Comparison of ENCODE assay signal across 20 mouse cellular contexts in genomic region chr13:44363016-44363415, GRCm38 (mm10).
DNase-seq lines count a peak whose midpoint lies in the region; ATAC-seq and TF ChIP-seq lines count a peak whose summit lies in the region.
"Had no signal": no experiment of that assay in that cellular context is flagged by ENCODE, and none has a peak within 500 bp of the region (broad histone marks: within the 10 kb centered on the region; RNA-seq: fewer than 3 reads in every experiment).

No protein-coding gene starts in this region.

- no peaks in the 10 kb centered on the region for H3K36me3 ChIP-seq in forebrain, embryonic 10.5 days (replicated peaks)
- no peaks in the 10 kb centered on the region for H3K36me3 ChIP-seq in forebrain, embryonic 16.5 days (ENCODE audit: control insufficient read depth, insufficient read depth)
- H3K36me3 ChIP-seq in heart, embryonic 13.5 days = no peaks in the 10 kb centered on the region
- no peaks in the 10 kb centered on the region for H3K36me3 ChIP-seq in midbrain, embryonic 11.5 days (ENCODE audit: control insufficient read depth, insufficient read depth, low read length)
- no peaks in the 10 kb centered on the region for H3K36me3 ChIP-seq in midbrain, postnatal 0 days (ENCODE audit: insufficient read depth, low read length)
- H3K36me3 ChIP-seq: embryonic facial prominence, embryonic 15.5 days; hindbrain, embryonic 13.5 days; neural tube, embryonic 15.5 days had no signal

- peaks cover 36% of the 10 kb centered on the region for H3K27me3 ChIP-seq in forebrain, embryonic 10.5 days (ENCODE audit: poor library complexity, severe bottlenecking)
- 0 out of 2 replicates have a peak, but pooled peaks cover 1% of the 10 kb centered on the region for H3K27me3 ChIP-seq in forebrain, embryonic 16.5 days (replicated peaks; ENCODE audit: control insufficient read depth, insufficient read depth, low read length)
- H3K27me3 ChIP-seq in heart, embryonic 13.5 days (replicated peaks) = no peaks in the 10 kb centered on the region
- no peaks in the 10 kb centered on the region for H3K27me3 ChIP-seq in midbrain, embryonic 11.5 days (ENCODE audit: control insufficient read depth, insufficient read depth, low read length)
- no peaks in the 10 kb centered on the region for H3K27me3 ChIP-seq in midbrain, postnatal 0 days (ENCODE audit: insufficient read depth, low read length)
- H3K27me3 ChIP-seq: embryonic facial prominence, embryonic 15.5 days; hindbrain, embryonic 13.5 days; neural tube, embryonic 15.5 days had no signal

- no peaks in the 10 kb centered on the region for H3K9me3 ChIP-seq in forebrain, embryonic 10.5 days
- H3K9me3 ChIP-seq in forebrain, embryonic 16.5 days (ENCODE audit: control insufficient read depth, low read length) = no peaks in the 10 kb centered on the region
- no peaks in the 10 kb centered on the region for H3K9me3 ChIP-seq in heart, embryonic 13.5 days
- no peaks in the 10 kb centered on the region for H3K9me3 ChIP-seq in midbrain, embryonic 11.5 days (ENCODE audit: control insufficient read depth, low read length)
- no peaks in the 10 kb centered on the region for H3K9me3 ChIP-seq in midbrain, postnatal 0 days (ENCODE audit: low read length)
- H3K9me3 ChIP-seq: embryonic facial prominence, embryonic 15.5 days; forebrain, embryonic 13.5 days; hindbrain, embryonic 13.5 days; neural tube, embryonic 15.5 days had no signal

- peaks cover 65% of the 10 kb centered on the region for H3K4me1 ChIP-seq in forebrain, embryonic 10.5 days
- no peaks in the 10 kb centered on the region for H3K4me1 ChIP-seq in forebrain, embryonic 16.5 days (replicated peaks; ENCODE audit: control insufficient read depth, insufficient read depth, low read length)
- peaks cover 26% of the 10 kb centered on the region for H3K4me1 ChIP-seq in heart, embryonic 13.5 days
- H3K4me1 ChIP-seq in midbrain, embryonic 11.5 days (ENCODE audit: control insufficient read depth, insufficient read depth, low read length) = peaks cover 20% of the 10 kb centered on the region
- peaks cover 6% of the 10 kb centered on the region; the same call in 1 of the 2 replicates for H3K4me1 ChIP-seq in midbrain, postnatal 0 days (ENCODE audit: insufficient read depth, low read length)
- H3K4me1 ChIP-seq: embryonic facial prominence, embryonic 15.5 days; hindbrain, embryonic 13.5 days; neural tube, embryonic 15.5 days had no signal

- H3K9ac ChIP-seq in forebrain, embryonic 16.5 days (replicated peaks; ENCODE audit: low read depth, low read length) = no peak overlapping the region
- H3K9ac ChIP-seq in heart, embryonic 13.5 days = no peak overlapping the region
- no peak overlapping the region for H3K9ac ChIP-seq in midbrain, embryonic 11.5 days (ENCODE audit: low read length)
- no peak overlapping the region for H3K9ac ChIP-seq in midbrain, postnatal 0 days (replicated peaks; ENCODE audit: low read length, poor library complexity, severe bottlenecking)
- H3K9ac ChIP-seq: embryonic facial prominence, embryonic 15.5 days; forebrain, embryonic 13.5 days; hindbrain, embryonic 13.5 days; liver, postnatal 0 days; neural tube, embryonic 15.5 days had no signal

- no peak for TF ChIP-seq CTCF in midbrain, postnatal 0 days (IDR thresholded peaks at IDR 0.05)

- DNase-seq in forebrain, embryonic 10.5 days (ENCODE audit: extremely low spot score, low spot score) = peak; percentile 27
- DNase-seq in heart, adult 18-20 months = no peak
- DNase-seq in midbrain, embryonic 11.5 days (ENCODE audit: low spot score, missing footprints) = no peak
- DNase-seq in midbrain, postnatal 0 days (ENCODE audit: low spot score) = no peak
- DNase-seq in cerebellum, adult 9-10 months = no peak
- no peak for DNase-seq in retina, embryonic 14.5 days (ENCODE audit: low spot score)
- DNase-seq: cerebellum, adult 8-10 months; layer of hippocampus, adult 9-11 months; liver; liver, postnatal 0 days; lung, postnatal 14 days; thymus, postnatal 25 days had no signal

- H3K4me2 ChIP-seq in forebrain, embryonic 16.5 days (ENCODE audit: low read length) = no peak overlapping the region
- H3K4me2 ChIP-seq in heart, embryonic 13.5 days = 0 out of 2 replicates have a peak overlapping the region, but pooled peaks have one; percentile 25
- H3K4me2 ChIP-seq in midbrain, embryonic 11.5 days = no peak overlapping the region
- no peak overlapping the region for H3K4me2 ChIP-seq in midbrain, postnatal 0 days (ENCODE audit: low read depth, low read length, poor library complexity, severe bottlenecking)
- H3K4me2 ChIP-seq: embryonic facial prominence, embryonic 15.5 days; forebrain, embryonic 13.5 days; hindbrain, embryonic 13.5 days; neural tube, embryonic 15.5 days had no signal

- ATAC-seq in forebrain, embryonic 16.5 days = no peak
- no peak for ATAC-seq in heart, embryonic 13.5 days (ENCODE audit: extremely low read depth, insufficient number of reproducible peaks, low FRiP score, low TSS enrichment)
- no peak for ATAC-seq in midbrain, embryonic 11.5 days (ENCODE audit: low FRiP score)
- ATAC-seq in midbrain, postnatal 0 days (ENCODE audit: low FRiP score) = no peak
- ATAC-seq: CD4-positive, CD25-positive, alpha-beta regulatory T cell, adult 4 months; forebrain, embryonic 13.5 days; liver, postnatal 0 days had no signal

- no peak overlapping the region for H3K4me3 ChIP-seq in forebrain, embryonic 10.5 days
- no peak overlapping the region for H3K4me3 ChIP-seq in forebrain, embryonic 16.5 days (replicated peaks; ENCODE audit: low read length)
- H3K4me3 ChIP-seq in heart, embryonic 13.5 days = no peak overlapping the region
- no peak overlapping the region for H3K4me3 ChIP-seq in midbrain, embryonic 11.5 days (ENCODE audit: low read depth, low read length)
- H3K4me3 ChIP-seq in midbrain, postnatal 0 days (ENCODE audit: low read depth, low read length) = no peak overlapping the region
- H3K4me3 ChIP-seq: embryonic facial prominence, embryonic 15.5 days; forebrain, embryonic 13.5 days; hindbrain, embryonic 13.5 days; myocyte; neural tube, embryonic 15.5 days had no signal

- 8% methylated on average over 2 of the region's 2 CpGs for WGBS in forebrain, embryonic 10.5 days
- 4% methylated on average over 2 of the region's 2 CpGs for WGBS in forebrain, embryonic 16.5 days
- 34% methylated on average over 2 of the region's 2 CpGs for WGBS in heart, embryonic 13.5 days
- WGBS in midbrain, embryonic 11.5 days = 7% methylated on average over 2 of the region's 2 CpGs
- WGBS in midbrain, postnatal 0 days = 18% methylated on average over 2 of the region's 2 CpGs

- peak overlapping the region; percentile 81 for H3K27ac ChIP-seq in forebrain, embryonic 10.5 days
- no peak overlapping the region for H3K27ac ChIP-seq in forebrain, embryonic 16.5 days (ENCODE audit: low read length)
- H3K27ac ChIP-seq in heart, embryonic 13.5 days (replicated peaks) = peak overlapping the region; percentile 59; the same call in 1 of the 2 replicates
- peak overlapping the region; percentile 48; the same call in 1 of the 2 replicates for H3K27ac ChIP-seq in midbrain, embryonic 11.5 days (ENCODE audit: low read depth, low read length)
- no peak overlapping the region for H3K27ac ChIP-seq in midbrain, postnatal 0 days (ENCODE audit: low read depth, low read length)
- H3K27ac ChIP-seq: embryonic facial prominence, embryonic 15.5 days; forebrain, embryonic 13.5 days; hindbrain, embryonic 13.5 days; neural tube, embryonic 15.5 days had no signal

Comparison
In these comparisons a context has a peak if more than half of its experiments do, and no peak if none do; other contexts are left out.
1. H3K27ac ChIP-seq: peak in forebrain, embryonic 10.5 days (single experiment), heart, embryonic 13.5 days (single experiment) and midbrain, embryonic 11.5 days (single experiment); none in forebrain, embryonic 16.5 days (single experiment) and midbrain, postnatal 0 days (single experiment).